Mouse (Mus musculus): ENCODE measurements around the gene Rps3. TPM values are rescaled to one million over a fixed set of nuclear protein-coding genes. Genes with fewer than 3 reads are reported as not detected.
A peak's percentile ranks its signal among the peaks of the same experiment; 100 is the strongest.
"Not testable (repeated sequence)": the region's sequence is repeated elsewhere in the genome, so short reads cannot be mapped to it uniquely, and the experiment has no call there.

Rps3 gene
- polyA plus RNA-seq, 1 experiment from 2014 or later, result 715 TPM

GRCm38 (mm10) chr7:99516814-99517157 lies 33.2 kb upstream of the Rps3 start:
- Histone ChIP-seq H3K27ac (ENCODE audit: low read depth, low read length) (no peak overlapping the region), H3K9ac (ENCODE audit: low read length) (no peak overlapping the region), H3K4me2 (ENCODE audit: low read depth, low read length, severe bottlenecking) (no peak overlapping the region), H3K9me3 (ENCODE audit: control insufficient read depth, low read length) (no peaks in the 10 kb centered on the region), H3K4me3 (ENCODE audit: low read depth, low read length) (no peak overlapping the region), H3K36me3 (ENCODE audit: control insufficient read depth, insufficient read depth, low read length) (no peaks in the 10 kb centered on the region), H3K4me1 (replicated peaks; ENCODE audit: control insufficient read depth, insufficient read depth, low read length) (no peaks in the 10 kb centered on the region), H3K27me3 (ENCODE audit: control insufficient read depth, insufficient read depth, low read length) (no peaks in the 10 kb centered on the region)
- DNase-seq (ENCODE audit: low spot score), result no peak
- WGBS, result 85% methylated on average over 3 of the region's 3 CpGs
- ATAC-seq (replicated peaks; ENCODE audit: low FRiP score), result no peak

DNA sequence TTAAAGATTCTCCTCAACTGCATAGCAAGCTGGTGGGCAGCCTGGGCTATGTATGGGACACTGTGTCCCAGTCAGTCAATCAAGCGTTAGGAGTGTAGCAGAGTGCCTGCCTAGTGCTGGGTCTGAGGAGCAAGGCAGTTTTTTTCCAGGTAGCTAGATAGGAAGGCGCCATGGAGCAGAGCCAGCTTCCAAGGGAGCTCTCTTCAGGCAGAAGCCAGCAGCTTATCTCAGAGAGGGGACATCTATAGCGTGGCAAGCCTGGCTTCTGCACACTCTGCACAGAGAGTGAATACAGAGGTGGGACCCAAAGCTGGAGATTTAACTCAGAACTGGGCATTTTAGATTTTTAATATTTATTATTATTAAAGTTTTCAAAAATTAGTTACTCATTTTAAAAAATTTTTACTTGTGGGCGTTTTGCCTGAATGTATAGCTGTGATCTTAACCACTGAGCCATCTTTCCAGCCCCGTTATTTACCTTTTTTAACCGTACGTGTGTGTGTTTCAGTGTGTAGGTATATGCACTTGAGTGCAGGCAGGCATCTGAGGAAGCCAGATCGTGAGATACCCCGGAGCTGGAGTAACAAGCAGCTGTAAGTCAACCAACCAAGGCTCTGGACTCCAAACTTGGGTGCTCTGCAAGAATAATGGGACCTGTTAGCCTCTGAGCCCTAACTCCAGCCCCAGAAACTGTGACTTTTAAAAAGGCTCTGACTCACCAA lies 32.7 kb upstream of the Rps3 start:
- 86% methylated on average over 9 of the region's 9 CpGs for WGBS
- DNase-seq (ENCODE audit: low spot score), result no peak
- H3K27ac ChIP-seq (ENCODE audit: low read depth, low read length), result no peak overlapping the region

GRCm38 (mm10) chr7:99510087-99510501 lies 26.6 kb upstream of the Rps3 start:
- H3K27ac ChIP-seq (ENCODE audit: low read depth, low read length), result no peak overlapping the region
- H3K9ac ChIP-seq (ENCODE audit: low read length), result no peak overlapping the region
- H3K4me2 ChIP-seq (ENCODE audit: low read depth, low read length, severe bottlenecking), result no peak overlapping the region

More for the DNA sequence above, 32.7 kb upstream of the Rps3 start:
- Histone ChIP-seq H3K4me1 (replicated peaks; ENCODE audit: control insufficient read depth, insufficient read depth, low read length) (no peaks in the 10 kb centered on the region), H3K4me2 (ENCODE audit: low read depth, low read length, severe bottlenecking) (no peak overlapping the region), H3K4me3 (ENCODE audit: low read depth, low read length) (no peak overlapping the region), H3K36me3 (ENCODE audit: control insufficient read depth, insufficient read depth, low read length) (no peaks in the 10 kb centered on the region), H3K9me3 (ENCODE audit: control insufficient read depth, low read length) (no peaks in the 10 kb centered on the region), H3K27me3 (ENCODE audit: control insufficient read depth, insufficient read depth, low read length) (no peaks in the 10 kb centered on the region), H3K9ac (ENCODE audit: low read length) (no peak overlapping the region)
- ATAC-seq (replicated peaks; ENCODE audit: low FRiP score), result no peak

DNA sequence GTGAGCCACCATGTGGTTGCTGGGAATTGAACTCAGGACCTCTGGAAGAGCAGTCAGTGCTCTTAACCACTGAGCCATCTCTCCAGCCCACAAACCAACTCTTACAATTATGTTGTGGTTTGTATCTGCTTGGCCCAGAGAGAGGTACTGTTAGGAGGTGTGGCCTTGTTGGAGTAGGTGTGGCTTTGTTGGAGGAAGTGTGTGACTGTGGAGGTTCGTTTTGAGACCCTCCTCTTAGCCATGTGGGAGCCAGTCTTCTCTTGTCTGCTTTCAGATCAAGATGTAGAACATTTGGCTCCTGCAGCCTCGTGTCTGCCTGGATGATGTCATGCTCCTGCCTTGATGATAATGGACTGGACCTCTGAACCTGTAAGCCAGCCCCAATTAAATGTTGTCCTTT lies 24.6 kb upstream of the Rps3 start:
- not testable (repeated sequence) for H3K27ac ChIP-seq (ENCODE audit: low read depth, low read length); ATAC-seq (replicated peaks; ENCODE audit: low FRiP score); H3K27me3 ChIP-seq (ENCODE audit: control insufficient read depth, insufficient read depth, low read length); H3K4me1 ChIP-seq (replicated peaks; ENCODE audit: control insufficient read depth, insufficient read depth, low read length); H3K4me3 ChIP-seq (ENCODE audit: low read depth, low read length); H3K36me3 ChIP-seq (ENCODE audit: control insufficient read depth, insufficient read depth, low read length); H3K9ac ChIP-seq (ENCODE audit: low read length); DNase-seq (ENCODE audit: low spot score); H3K9me3 ChIP-seq (ENCODE audit: control insufficient read depth, low read length); H3K4me2 ChIP-seq (ENCODE audit: low read depth, low read length, severe bottlenecking)
- 26% methylated on average over 2 of the region's 2 CpGs for WGBS

More at GRCm38 (mm10) chr7:99510087-99510501, 26.6 kb upstream of the Rps3 start:
- Histone ChIP-seq H3K4me1 (replicated peaks; ENCODE audit: control insufficient read depth, insufficient read depth, low read length) (no peaks in the 10 kb centered on the region; the same call in 1 of the 2 replicates), H3K9me3 (ENCODE audit: control insufficient read depth, low read length) (no peaks in the 10 kb centered on the region), H3K27me3 (ENCODE audit: control insufficient read depth, insufficient read depth, low read length) (no peaks in the 10 kb centered on the region), H3K4me3 (ENCODE audit: low read depth, low read length) (no peak overlapping the region), H3K36me3 (ENCODE audit: control insufficient read depth, insufficient read depth, low read length) (no peaks in the 10 kb centered on the region)
- no peak for ATAC-seq (replicated peaks; ENCODE audit: low FRiP score)
- DNase-seq (ENCODE audit: low spot score), result peak; percentile 58
- 14% methylated on average over 8 of the region's 8 CpGs for WGBS

DNA sequence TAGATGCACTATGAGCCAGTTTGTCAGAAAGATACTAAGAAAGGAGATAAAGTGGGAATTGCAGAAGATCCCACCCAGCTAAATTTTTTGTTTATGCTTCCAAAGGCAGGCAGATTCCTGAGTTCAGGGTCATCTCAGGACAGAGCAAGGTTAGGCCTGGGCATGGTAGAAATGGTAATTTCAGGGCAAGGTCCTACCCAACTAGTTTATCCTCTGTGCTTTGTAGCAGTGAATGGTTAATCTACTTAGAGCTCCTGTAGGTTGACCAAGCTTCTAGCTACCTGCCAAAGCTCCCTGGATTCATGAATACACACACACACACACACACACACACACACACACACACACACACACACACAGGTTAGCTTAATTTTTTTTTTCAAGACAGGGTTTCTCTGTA lies 21.0 kb upstream of the Rps3 start:
- no peak overlapping the region for H3K4me3 ChIP-seq (ENCODE audit: low read depth, low read length)
- H3K9ac ChIP-seq (ENCODE audit: low read length), result no peak overlapping the region
- H3K27me3 ChIP-seq (ENCODE audit: control insufficient read depth, insufficient read depth, low read length), result no peaks in the 10 kb centered on the region
- ATAC-seq (replicated peaks; ENCODE audit: low FRiP score), result no peak
- H3K4me1 ChIP-seq (replicated peaks; ENCODE audit: control insufficient read depth, insufficient read depth, low read length), result no peaks in the 10 kb centered on the region
- no peak overlapping the region for H3K27ac ChIP-seq (ENCODE audit: low read depth, low read length)
- no peaks in the 10 kb centered on the region for H3K9me3 ChIP-seq (ENCODE audit: control insufficient read depth, low read length)
- no peaks in the 10 kb centered on the region for H3K36me3 ChIP-seq (ENCODE audit: control insufficient read depth, insufficient read depth, low read length)
- H3K4me2 ChIP-seq (ENCODE audit: low read depth, low read length, severe bottlenecking), result no peak overlapping the region
- no peak for DNase-seq (ENCODE audit: low spot score)

- Histone ChIP-seq H3K4me1 (replicated peaks; ENCODE audit: control insufficient read depth, insufficient read depth, low read length) (no peaks in the 10 kb centered on the region), H3K4me3 (ENCODE audit: low read depth, low read length) (no peak overlapping the region), H3K4me2 (ENCODE audit: low read depth, low read length, severe bottlenecking) (no peak overlapping the region), H3K36me3 (ENCODE audit: control insufficient read depth, insufficient read depth, low read length) (no peaks in the 10 kb centered on the region), H3K27me3 (ENCODE audit: control insufficient read depth, insufficient read depth, low read length) (no peaks in the 10 kb centered on the region), H3K27ac (ENCODE audit: low read depth, low read length) (no peak overlapping the region), H3K9me3 (ENCODE audit: control insufficient read depth, low read length) (no peaks in the 10 kb centered on the region), H3K9ac (ENCODE audit: low read length) (no peak overlapping the region)
- WGBS, result 34% methylated on average over 1 of the region's 1 CpGs
- ATAC-seq (replicated peaks; ENCODE audit: low FRiP score) (no peak), DNase-seq (ENCODE audit: low spot score) (no peak)
These were observed 17.6 kb upstream of the Rps3 start for GRCm38 (mm10) chr7:99501148-99501547.

GRCm38 (mm10) chr7:99500655-99501054 lies 17.1 kb upstream of the Rps3 start:
- Histone ChIP-seq H3K27me3 (ENCODE audit: control insufficient read depth, insufficient read depth, low read length) (no peaks in the 10 kb centered on the region), H3K4me3 (ENCODE audit: low read depth, low read length) (no peak overlapping the region), H3K9me3 (ENCODE audit: control insufficient read depth, low read length) (no peaks in the 10 kb centered on the region), H3K4me2 (ENCODE audit: low read depth, low read length, severe bottlenecking) (no peak overlapping the region), H3K27ac (ENCODE audit: low read depth, low read length) (no peak overlapping the region), H3K4me1 (replicated peaks; ENCODE audit: control insufficient read depth, insufficient read depth, low read length) (no peaks in the 10 kb centered on the region), H3K9ac (ENCODE audit: low read length) (no peak overlapping the region), H3K36me3 (ENCODE audit: control insufficient read depth, insufficient read depth, low read length) (no peaks in the 10 kb centered on the region)
- 41% methylated on average over 5 of the region's 5 CpGs for WGBS
- ATAC-seq (replicated peaks; ENCODE audit: low FRiP score) (no peak), DNase-seq (ENCODE audit: low spot score) (no peak)

DNA sequence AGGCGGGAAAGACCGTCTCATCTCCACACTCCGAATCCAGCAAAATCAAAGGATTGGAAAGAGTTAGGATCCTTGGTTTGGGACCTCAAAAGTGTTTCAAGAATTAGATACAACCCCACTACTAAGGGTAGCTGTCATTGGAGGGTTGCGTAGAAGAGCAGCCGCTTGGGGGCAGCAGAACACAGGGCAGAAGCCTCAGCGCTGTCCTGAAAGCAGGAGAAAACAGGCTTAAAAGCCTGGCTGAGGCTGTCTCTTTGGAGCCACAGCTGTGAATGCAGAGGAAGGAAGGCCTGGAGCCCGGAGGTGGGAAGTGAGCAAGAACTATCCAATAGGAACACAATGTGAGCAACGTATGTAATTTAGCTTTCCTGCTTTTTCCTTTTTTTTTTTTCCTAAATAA lies 16.7 kb upstream of the Rps3 start:
- H3K9ac ChIP-seq (ENCODE audit: low read length), result no peak overlapping the region
- ATAC-seq (replicated peaks; ENCODE audit: low FRiP score) (peak; percentile 63; the same call in 1 of the 2 replicates), DNase-seq (ENCODE audit: low spot score) (peak; percentile 87)
- no peaks in the 10 kb centered on the region for H3K27me3 ChIP-seq (ENCODE audit: control insufficient read depth, insufficient read depth, low read length)
- no peaks in the 10 kb centered on the region for H3K9me3 ChIP-seq (ENCODE audit: control insufficient read depth, low read length)
- H3K4me3 ChIP-seq (ENCODE audit: low read depth, low read length), result no peak overlapping the region
- H3K4me1 ChIP-seq (replicated peaks; ENCODE audit: control insufficient read depth, insufficient read depth, low read length), result no peaks in the 10 kb centered on the region
- no peaks in the 10 kb centered on the region for H3K36me3 ChIP-seq (ENCODE audit: control insufficient read depth, insufficient read depth, low read length)
- no peak overlapping the region for H3K4me2 ChIP-seq (ENCODE audit: low read depth, low read length, severe bottlenecking)
- no peak overlapping the region for H3K27ac ChIP-seq (ENCODE audit: low read depth, low read length)
- WGBS, result 5% methylated on average over 8 of the region's 8 CpGs

DNA sequence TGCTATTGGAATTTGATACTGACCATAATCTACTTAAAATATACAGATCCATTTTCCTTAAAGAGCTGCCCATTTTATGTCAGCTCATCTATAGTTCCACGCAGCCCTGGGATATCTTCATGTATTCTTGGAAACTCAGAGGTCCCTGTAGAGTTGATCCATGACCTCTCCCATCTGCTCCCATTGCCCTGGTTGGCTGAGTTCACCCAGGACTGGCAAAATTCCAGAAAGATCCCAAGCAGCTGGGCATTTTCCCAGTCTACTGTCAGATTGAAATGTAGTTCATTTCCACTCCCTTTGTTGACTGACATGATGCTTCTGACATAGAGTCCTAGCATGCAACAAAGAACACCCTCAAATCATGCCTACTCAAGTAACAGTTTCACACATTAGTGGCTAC lies 15.6 kb upstream of the Rps3 start:
- no peaks in the 10 kb centered on the region for H3K27me3 ChIP-seq (ENCODE audit: control insufficient read depth, insufficient read depth, low read length)
- no peak overlapping the region for H3K4me2 ChIP-seq (ENCODE audit: low read depth, low read length, severe bottlenecking)
- H3K4me1 ChIP-seq (replicated peaks; ENCODE audit: control insufficient read depth, insufficient read depth, low read length), result no peaks in the 10 kb centered on the region
- DNase-seq (ENCODE audit: low spot score) (no peak), ATAC-seq (replicated peaks; ENCODE audit: low FRiP score) (no peak)
- H3K4me3 ChIP-seq (ENCODE audit: low read depth, low read length), result no peak overlapping the region
- 63% methylated on average over 1 of the region's 1 CpGs for WGBS
- H3K9me3 ChIP-seq (ENCODE audit: control insufficient read depth, low read length), result no peaks in the 10 kb centered on the region
- no peak overlapping the region for H3K9ac ChIP-seq (ENCODE audit: low read length)
- H3K27ac ChIP-seq (ENCODE audit: low read depth, low read length), result no peak overlapping the region
- no peaks in the 10 kb centered on the region for H3K36me3 ChIP-seq (ENCODE audit: control insufficient read depth, insufficient read depth, low read length)
